28 mouse cellular contexts compared by ENCODE assay signal in genomic region chr7:130978545-130978944, GRCm38 (mm10). TPM values are rescaled to one million over a fixed set of nuclear protein-coding genes. Genes with fewer than 3 reads are reported as not detected.
A peak's percentile ranks its signal among the peaks of the same experiment; 100 is the strongest.
DNase-seq lines count a peak whose midpoint lies in the region; ATAC-seq and TF ChIP-seq lines count a peak whose summit lies in the region.
"Had no signal": no experiment of that assay in that cellular context is flagged by ENCODE, and none has a peak within 500 bp of the region (broad histone marks: within the 10 kb centered on the region; RNA-seq: fewer than 3 reads in every experiment).

No protein-coding gene starts in this region.

- H3K36me3 ChIP-seq in heart, embryonic 10.5 days, result 0 out of 2 replicates have a peak, but pooled peaks cover 3% of the 10 kb centered on the region
- peaks cover 12% of the 10 kb centered on the region for H3K36me3 ChIP-seq in heart, postnatal 0 days (replicated peaks; ENCODE audit: control insufficient read depth, insufficient read depth, low read length)
- no peaks in the 10 kb centered on the region for H3K36me3 ChIP-seq in midbrain, embryonic 10.5 days
- H3K36me3 ChIP-seq in midbrain, embryonic 16.5 days (ENCODE audit: control insufficient read depth, insufficient read depth, low read length), result no peaks in the 10 kb centered on the region
- H3K36me3 ChIP-seq: embryonic facial prominence, embryonic 10.5 days; kidney, embryonic 15.5 days; neural tube, embryonic 12.5 days had no signal

- peaks cover 57% of the 10 kb centered on the region for H3K4me1 ChIP-seq in heart, embryonic 10.5 days
- H3K4me1 ChIP-seq in heart, postnatal 0 days (ENCODE audit: control insufficient read depth, insufficient read depth), result peaks cover 26% of the 10 kb centered on the region
- peaks cover 39% of the 10 kb centered on the region for H3K4me1 ChIP-seq in midbrain, embryonic 10.5 days
- 0 out of 2 replicates have a peak, but pooled peaks cover 3% of the 10 kb centered on the region for H3K4me1 ChIP-seq in midbrain, embryonic 16.5 days (ENCODE audit: control insufficient read depth, insufficient read depth, low read length)

- H3K4me3 ChIP-seq in heart, embryonic 10.5 days, result no peak overlapping the region
- no peak overlapping the region for H3K4me3 ChIP-seq in heart, postnatal 0 days (ENCODE audit: low read depth, low read length)
- no peak overlapping the region for H3K4me3 ChIP-seq in midbrain, embryonic 10.5 days
- H3K4me3 ChIP-seq in midbrain, embryonic 16.5 days (ENCODE audit: low read depth, low read length), result no peak overlapping the region
- H3K4me3 ChIP-seq: embryonic facial prominence, embryonic 10.5 days; embryonic facial prominence, embryonic 15.5 days; kidney, embryonic 15.5 days; myocyte; neural tube, embryonic 12.5 days had no signal

- peaks cover 7% of the 10 kb centered on the region; the same call in 1 of the 2 replicates for H3K27me3 ChIP-seq in heart, embryonic 10.5 days (ENCODE audit: insufficient read depth, poor library complexity, severe bottlenecking)
- H3K27me3 ChIP-seq in heart, postnatal 0 days (ENCODE audit: control insufficient read depth, insufficient read depth, low read length), result no peaks in the 10 kb centered on the region
- peaks cover 8% of the 10 kb centered on the region; the same call in 1 of the 2 replicates for H3K27me3 ChIP-seq in midbrain, embryonic 10.5 days (ENCODE audit: low read depth, poor library complexity, severe bottlenecking)
- H3K27me3 ChIP-seq in midbrain, embryonic 16.5 days (ENCODE audit: control insufficient read depth, insufficient read depth, low read depth, low read length), result no peaks in the 10 kb centered on the region
- H3K27me3 ChIP-seq: embryonic facial prominence, embryonic 15.5 days; kidney, embryonic 15.5 days; neural tube, embryonic 12.5 days had no signal

- intact Hi-C loops in heart, postnatal 25 days (cut with DNase I), result loop anchor here (5.0 kb wide), 1 partner anchor 41 kb away; the partner anchor contains the start of gene Htra1

- no peak for ATAC-seq in heart, postnatal 0 days (ENCODE audit: insufficient read depth, low read depth)
- ATAC-seq in midbrain, embryonic 16.5 days, result no peak

- H3K9ac ChIP-seq in heart, postnatal 0 days (replicated peaks; ENCODE audit: low read depth, low read length), result no peak overlapping the region
- no peak overlapping the region for H3K9ac ChIP-seq in midbrain, embryonic 16.5 days (ENCODE audit: low read depth, low read length)
- H3K9ac ChIP-seq: embryonic facial prominence, embryonic 15.5 days; kidney, embryonic 15.5 days; liver, embryonic 14.5 days; neural tube, embryonic 12.5 days had no signal

- TF ChIP-seq CTCF in heart, postnatal 0 days (IDR thresholded peaks at IDR 0.05; ENCODE audit: low read depth), result no peak

- DNase-seq in heart, embryonic 10.5 days (ENCODE audit: low spot score), result no peak
- DNase-seq in heart, postnatal 4 days, result no peak
- DNase-seq in heart, postnatal 0 days (ENCODE audit: low spot score), result peak; percentile 23
- no peak for DNase-seq in heart, postnatal 25 days (ENCODE audit: low spot score)
- no peak for DNase-seq in midbrain, embryonic 10.5 days (ENCODE audit: low spot score)
- DNase-seq in kidney, postnatal 36 days, result no peak
- DNase-seq: liver; thymus, adult 18-20 months; thymus, postnatal 25 days had no signal

- H3K27ac ChIP-seq in heart, embryonic 10.5 days, result peak overlapping the region; percentile 52; the same call in 1 of the 2 replicates
- H3K27ac ChIP-seq in heart, postnatal 0 days (ENCODE audit: low read depth), result peak overlapping the region; percentile 80
- H3K27ac ChIP-seq in midbrain, embryonic 10.5 days (replicated peaks), result peak overlapping the region; percentile 39
- no peak overlapping the region for H3K27ac ChIP-seq in midbrain, embryonic 16.5 days (ENCODE audit: low read length)
- H3K27ac ChIP-seq: embryonic facial prominence, embryonic 10.5 days; kidney, embryonic 15.5 days; liver, embryonic 14.5 days; neural tube, embryonic 12.5 days; stomach, postnatal 0 days had no signal

- H3K9me3 ChIP-seq in heart, embryonic 10.5 days, result no peaks in the 10 kb centered on the region
- no peaks in the 10 kb centered on the region for H3K9me3 ChIP-seq in heart, postnatal 0 days (replicated peaks; ENCODE audit: control insufficient read depth, low read length)
- H3K9me3 ChIP-seq in midbrain, embryonic 10.5 days (replicated peaks), result no peaks in the 10 kb centered on the region
- no peaks in the 10 kb centered on the region for H3K9me3 ChIP-seq in midbrain, embryonic 16.5 days (replicated peaks; ENCODE audit: control insufficient read depth, low read length, poor library complexity, severe bottlenecking)
- H3K9me3 ChIP-seq: embryonic facial prominence, embryonic 10.5 days; embryonic facial prominence, embryonic 15.5 days; kidney, embryonic 15.5 days; neural tube, embryonic 12.5 days had no signal

- no peak for TF ChIP-seq EP300 in heart, postnatal 0 days (IDR thresholded peaks at IDR 0.05; ENCODE audit: low read depth)

- H3K4me2 ChIP-seq in heart, postnatal 0 days (ENCODE audit: low read depth, low read length), result no peak overlapping the region
- H3K4me2 ChIP-seq in midbrain, embryonic 16.5 days (ENCODE audit: low read length), result no peak overlapping the region
- H3K4me2 ChIP-seq: embryonic facial prominence, embryonic 15.5 days; kidney, embryonic 15.5 days; midbrain, embryonic 11.5 days; neural tube, embryonic 12.5 days had no signal

- WGBS in heart, embryonic 10.5 days, result 32% methylated on average over 1 of the region's 1 CpGs
- WGBS in heart, postnatal 0 days, result 53% methylated on average over 1 of the region's 1 CpGs
- 83% methylated on average over 1 of the region's 1 CpGs for WGBS in midbrain, embryonic 10.5 days
- WGBS in midbrain, embryonic 16.5 days, result 76% methylated on average over 1 of the region's 1 CpGs

RNA-seq across cellular contexts. Expression of gene Htra1, which starts 42.6 kb away (rescaled TPM):
- polyA plus RNA-seq in heart, embryonic 10.5 days (2016; fragmentation: Nextera tagmentation; extraction: Ambion mirVana), result 7.7 and 20.0 TPM in 2 replicates
- total RNA-seq in heart, postnatal 4 days (2021), result 100 to 1,000 TPM; 125 to 139 TPM
- total RNA-seq in heart, postnatal 0 days (2014; rRNA removed; ENCODE audit: low replicate concordance), result 79.7 and 97.9 TPM in 2 replicates
- 86.1 and 95.2 TPM in 2 replicates for polyA plus RNA-seq in heart, postnatal 0 days (2015; fragmentation: Nextera tagmentation; extraction: Ambion mirVana)
- 100 to 1,000 TPM; 122 to 142 TPM for total RNA-seq in heart, postnatal 25 days (2021)
- 2.1 and 3.1 TPM in 2 replicates for polyA plus RNA-seq in midbrain, embryonic 10.5 days (2016; fragmentation: Nextera tagmentation; extraction: Ambion mirVana)
- polyA plus RNA-seq in midbrain, embryonic 16.5 days (2015; fragmentation: Nextera tagmentation; extraction: Ambion mirVana), result 15.5 and 15.6 TPM in 2 replicates
- total RNA-seq: CH12.LX; granulocyte monocyte progenitor cell, adult 5-6 weeks had no signal

RNA-seq across cellular contexts. Expression of gene Dmbt1, which starts 53.3 kb away (rescaled TPM):
- 0.04 TPM in 1 of 2 replicates, not detected in the other for polyA plus RNA-seq in heart, embryonic 10.5 days (2016; fragmentation: Nextera tagmentation; extraction: Ambion mirVana)
- total RNA-seq in heart, postnatal 4 days (2021), result not detected
- not detected in 2 replicates for total RNA-seq in heart, postnatal 0 days (2014; rRNA removed; ENCODE audit: low replicate concordance)
- not detected in 2 replicates for polyA plus RNA-seq in heart, postnatal 0 days (2015; fragmentation: Nextera tagmentation; extraction: Ambion mirVana)
- total RNA-seq in heart, postnatal 25 days (2021), result not detected
- not detected in 2 replicates for polyA plus RNA-seq in midbrain, embryonic 10.5 days (2016; fragmentation: Nextera tagmentation; extraction: Ambion mirVana)
- not detected in 2 replicates for polyA plus RNA-seq in midbrain, embryonic 16.5 days (2015; fragmentation: Nextera tagmentation; extraction: Ambion mirVana)
- total RNA-seq: CH12.LX; gastrocnemius, postnatal 10 days; granulocyte monocyte progenitor cell, adult 5-6 weeks; layer of hippocampus, adult 8-10 months; layer of hippocampus, postnatal 36 days; megakaryocyte progenitor cell, adult 5-6 weeks had no signal
- polyA plus RNA-seq: C2C12; embryonic facial prominence, embryonic 10.5 days; forebrain, embryonic 16.5 days; hindbrain, embryonic 11.5 days; hindbrain, embryonic 16.5 days; liver, embryonic 14.5 days; midbrain, embryonic 11.5 days; myocyte; neural tube, embryonic 12.5 days had no signal
